Mouse (Mus musculus) retina, postnatal 1 day (tissue): ENCODE measurements around the gene Abca17.

Experiments
- DNase-seq: peaks from one replicate; pipeline ENCODE4 v3.0.0-alpha.2; 2012

The Abca17 gene

GRCm38 (mm10) chr17:24344672-24345071 is 6.2 kb downstream of the Abca17 start:
- no peak for DNase-seq

- no peak for DNase-seq
Measured at GRCm38 (mm10) chr17:24327656-24328055, 23.2 kb downstream of the Abca17 start.

- no peak for DNase-seq
Measured at GRCm38 (mm10) chr17:24325051-24325450, 25.8 kb downstream of the Abca17 start.

DNA sequence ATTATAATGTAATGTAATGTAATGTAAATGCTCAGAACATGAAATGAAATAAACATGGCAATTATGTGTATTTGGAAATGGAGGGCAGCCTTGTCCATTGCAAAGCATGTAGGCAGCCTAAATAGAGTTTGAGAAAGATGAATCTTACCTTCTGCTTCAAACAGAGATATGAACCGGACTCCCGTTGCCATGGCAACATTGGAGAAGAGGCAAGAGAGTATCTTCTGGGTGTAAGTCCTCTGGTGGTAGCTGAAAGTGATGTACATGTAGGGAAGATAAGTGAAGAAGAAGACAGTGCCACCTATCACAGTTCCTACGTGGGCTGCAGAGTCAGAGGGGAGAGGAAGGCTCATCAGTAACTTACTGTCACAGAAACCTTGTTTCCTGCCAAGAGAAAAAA is 30.0 kb downstream of the Abca17 start:
- DNase-seq = no peak

GRCm38 (mm10) chr17:24307500-24307899 is 43.4 kb downstream of the Abca17 start:
- peak; percentile 59 for DNase-seq

- no peak for DNase-seq
Measured at GRCm38 (mm10) chr17:24300651-24301050, 50.2 kb downstream of the Abca17 start.

GRCm38 (mm10) chr17:24289338-24289737 is 61.5 kb downstream of the Abca17 start:
- DNase-seq = no peak

- no peak for DNase-seq
Measured at GRCm38 (mm10) chr17:24288477-24288876, 62.4 kb downstream of the Abca17 start.

GRCm38 (mm10) chr17:24285680-24286079 is 65.2 kb downstream of the Abca17 start:
- DNase-seq = no peak

DNA sequence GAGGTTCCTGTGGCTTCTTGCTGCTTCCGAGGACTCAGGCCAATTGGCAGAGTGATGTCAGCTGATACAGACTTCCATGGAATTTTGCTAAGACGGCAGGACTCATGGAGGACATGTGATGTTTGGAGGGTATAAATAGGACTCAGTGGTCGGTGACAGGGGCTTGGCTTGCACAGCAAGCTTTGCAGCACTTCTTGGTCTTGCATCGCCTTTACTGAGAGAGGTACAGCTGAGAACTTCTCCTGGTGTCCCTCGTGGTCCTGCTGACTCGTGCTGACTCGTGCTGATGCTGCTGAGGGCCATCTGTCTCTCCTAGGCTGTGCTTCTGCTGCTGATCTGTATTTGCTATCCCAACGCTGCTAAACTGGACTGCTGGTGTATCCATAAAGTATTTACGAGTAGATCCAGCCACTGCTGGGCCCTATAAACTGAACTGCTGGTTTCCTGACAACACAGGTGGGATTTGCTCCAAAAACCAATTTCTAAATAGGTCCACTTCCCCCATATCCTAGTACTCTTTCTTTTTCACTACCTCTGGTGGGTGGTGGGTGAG is 67.5 kb downstream of the Abca17 start:
- DNase-seq = no peak

- peak; percentile 10 for DNase-seq
Measured at GRCm38 (mm10) chr17:24282637-24283036, 68.2 kb downstream of the Abca17 start.

DNA sequence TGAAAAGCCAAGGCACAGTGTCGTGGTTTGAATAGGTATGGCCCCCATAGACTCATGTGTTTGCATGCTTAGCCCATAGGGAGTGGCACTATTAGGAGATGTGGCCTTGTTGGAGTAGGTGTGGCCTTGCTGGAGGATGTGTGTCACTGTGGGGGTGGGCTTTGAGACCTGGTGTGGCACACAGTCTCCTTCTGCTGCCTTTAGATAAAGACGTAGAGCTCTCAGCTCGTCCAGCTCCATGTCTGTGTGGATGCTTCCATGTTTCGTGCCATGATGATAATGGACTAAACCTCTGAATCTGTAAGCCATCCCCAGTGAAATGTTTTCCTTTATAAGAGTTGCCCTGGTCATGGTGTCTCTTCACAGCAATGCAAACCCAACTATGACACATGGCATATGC is 71.0 kb downstream of the Abca17 start:
- DNase-seq = no peak

- no peak for DNase-seq
Measured at GRCm38 (mm10) chr17:24267133-24267532, 83.7 kb downstream of the Abca17 start.

- no peak for DNase-seq
Measured at GRCm38 (mm10) chr17:24264766-24265165, 86.1 kb downstream of the Abca17 start.

GRCm38 (mm10) chr17:24260516-24260915 is 90.4 kb downstream of the Abca17 start:
- no peak for DNase-seq

DNA sequence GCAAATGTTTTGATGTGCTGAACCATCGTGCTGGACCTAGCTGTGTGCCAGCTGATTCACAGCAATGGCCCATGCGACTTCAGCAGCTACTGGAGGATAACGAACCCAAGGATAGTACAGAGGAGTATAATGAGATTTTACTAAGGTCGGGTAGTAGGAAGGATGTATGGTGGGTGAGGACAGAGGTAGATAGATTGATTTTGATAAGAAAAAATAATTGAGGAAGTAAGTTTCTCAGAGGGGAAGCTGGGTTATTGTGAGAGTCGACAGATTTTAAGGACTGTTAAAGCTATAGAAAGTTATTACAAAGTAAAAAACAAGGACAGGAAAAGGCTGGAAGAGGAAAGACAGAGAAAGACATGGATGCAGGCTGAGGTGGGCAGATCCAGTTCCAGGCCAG is 91.2 kb downstream of the Abca17 start:
- DNase-seq = no peak

GRCm38 (mm10) chr17:24258981-24259380 is 91.9 kb downstream of the Abca17 start:
- no peak for DNase-seq

- DNase-seq = no peak
Measured at GRCm38 (mm10) chr17:24252329-24252728, 98.5 kb downstream of the Abca17 start.

DNA sequence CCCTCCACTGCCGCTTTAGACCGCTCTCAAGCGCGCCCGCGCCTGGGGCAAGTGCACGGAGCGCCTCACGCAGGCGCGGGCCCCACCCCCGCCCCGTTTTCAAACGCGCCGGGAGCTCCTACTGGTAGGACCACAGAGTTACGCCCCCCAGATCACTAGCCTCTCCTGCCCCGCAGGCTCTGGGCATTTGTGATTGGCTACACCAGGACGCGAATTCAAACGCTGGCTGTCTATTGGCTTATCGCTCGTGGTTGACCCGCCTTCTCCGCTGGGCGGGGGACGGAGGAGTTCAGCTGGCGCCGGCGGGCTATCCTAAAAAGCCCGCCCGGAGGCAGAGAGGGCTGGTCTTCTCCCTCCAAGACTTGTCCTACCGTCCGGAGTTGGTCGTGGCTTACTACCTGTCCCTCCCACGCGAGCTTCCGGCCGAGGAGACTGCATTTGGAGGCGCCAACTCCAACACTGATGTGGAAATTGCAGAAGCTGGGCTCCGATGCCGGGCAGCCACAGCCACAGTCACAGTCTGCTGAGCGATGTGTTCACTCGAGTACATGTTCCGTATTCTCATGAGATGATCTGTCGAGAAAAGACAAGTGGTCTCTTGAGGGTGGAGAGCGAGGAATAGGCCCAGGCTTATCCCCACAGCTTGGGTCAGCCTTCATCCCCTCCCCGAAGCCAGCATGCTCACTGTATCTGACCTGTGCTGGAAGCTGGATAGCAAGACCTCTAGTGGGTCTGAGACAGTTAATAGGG is 99.4 kb downstream of the Abca17 start, which contains the start of gene Ccnf:
Gene Ccnf (minus strand): TSS at position 165 of the 750 bp plus-strand sequence.
- peak; percentile 99 for DNase-seq

DNA sequence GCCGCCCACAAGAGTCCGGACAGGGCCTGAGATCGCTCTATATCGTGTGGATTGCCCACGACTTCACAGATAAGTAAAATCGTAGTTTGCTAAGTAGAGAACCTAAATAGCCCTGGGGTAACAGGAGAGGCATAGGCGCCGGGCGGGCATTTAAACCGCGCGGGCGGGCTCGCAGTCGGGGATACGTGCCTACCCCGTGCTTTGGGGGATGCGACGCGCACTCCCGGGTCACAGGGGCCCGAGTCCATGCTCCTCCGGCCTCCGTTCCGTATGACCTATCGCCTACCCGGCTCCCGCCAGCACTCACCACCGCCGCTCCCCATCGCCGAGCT is 99.9 kb downstream of the Abca17 start:
- DNase-seq = no peak

GRCm38 (mm10) chr17:24248641-24249040 is 102.2 kb downstream of the Abca17 start:
- DNase-seq = peak; percentile 13

DNA sequence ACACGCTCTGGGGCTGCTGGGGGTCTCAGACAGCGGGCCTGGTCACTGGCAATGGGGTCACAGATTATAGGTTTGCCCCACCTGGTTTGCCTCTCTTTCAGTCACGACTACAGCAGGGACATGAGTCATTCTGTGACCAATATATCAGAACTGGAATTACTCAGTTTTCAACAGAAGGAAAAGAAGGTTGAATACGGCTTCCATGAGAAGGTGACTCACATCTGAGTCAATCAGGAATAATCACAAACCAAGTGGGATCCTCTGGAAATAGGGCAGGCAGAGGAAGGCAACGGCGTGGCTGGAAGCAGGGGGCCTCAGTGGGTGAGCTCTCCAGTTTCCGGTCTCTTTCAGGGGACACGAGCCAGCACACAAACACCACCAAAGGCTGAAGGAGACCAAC is 106.8 kb downstream of the Abca17 start:
- no peak for DNase-seq

DNA sequence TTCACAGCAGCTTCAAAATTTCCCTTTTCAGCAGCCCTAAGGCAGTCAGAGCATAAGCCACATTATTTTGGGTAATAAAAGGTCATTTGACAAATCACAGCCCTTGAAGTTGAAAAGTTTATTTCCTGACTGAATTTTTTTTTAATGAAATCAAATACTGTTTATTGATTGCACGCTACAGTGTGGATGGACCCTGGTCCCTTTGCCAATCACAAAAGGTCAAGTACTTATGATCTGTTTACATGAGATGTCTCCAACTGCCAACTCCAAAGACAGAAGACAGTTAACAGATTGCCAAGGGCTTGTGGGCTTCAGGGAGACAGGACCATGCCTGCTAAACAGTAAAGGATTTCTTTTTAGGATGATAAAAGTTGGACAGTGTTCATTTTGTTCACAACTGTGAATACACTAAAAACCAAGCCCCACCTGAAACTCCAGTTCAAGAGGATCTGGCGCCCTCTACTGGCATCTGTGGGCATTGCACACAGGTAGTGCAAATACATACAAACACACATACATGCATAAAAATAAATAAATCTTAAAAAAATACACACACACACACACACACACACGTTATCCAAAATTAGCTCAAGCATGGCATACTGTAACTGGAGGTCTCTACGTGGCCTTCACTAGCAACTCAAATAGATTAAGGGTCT is 107.4 kb downstream of the Abca17 start:
- DNase-seq = peak; percentile 46

DNA sequence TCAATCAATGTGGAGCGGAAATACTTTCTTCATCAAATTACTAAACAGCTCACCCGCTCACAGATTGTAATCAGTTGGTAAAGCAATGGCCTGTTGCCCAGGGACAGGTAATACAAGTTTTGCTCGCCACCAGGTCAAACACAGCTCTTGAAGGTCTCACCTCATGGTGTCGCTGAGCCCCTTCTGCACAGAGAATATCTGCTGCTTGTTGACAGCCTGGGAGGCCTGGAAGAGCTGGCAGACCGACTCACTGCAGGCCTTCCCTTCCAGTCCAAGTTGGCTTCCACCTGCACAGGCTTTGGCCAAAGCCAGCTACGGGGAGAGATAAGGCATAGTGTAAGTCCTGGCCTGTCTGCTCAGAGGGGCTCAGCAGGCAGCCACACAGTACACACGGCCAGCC is 113.9 kb downstream of the Abca17 start:
- no peak for DNase-seq
